Mouse (Mus musculus): ENCODE results near the gene Rsrc1. TPM values are rescaled to one million over a fixed set of nuclear protein-coding genes. Genes with fewer than 3 reads are reported as not detected.
"Not testable (repeated sequence)": the region's sequence is repeated elsewhere in the genome, so short reads cannot be mapped to it uniquely, and the experiment has no call there.

Rsrc1 gene
- polyA plus RNA-seq, 1 experiment from 2014 or later: 34.7 TPM

- H3K27me3 ChIP-seq: no peaks in the 10 kb centered on the region
- H3K4me3 ChIP-seq: no peak overlapping the region
- no peak overlapping the region for H3K27ac ChIP-seq
- H3K9ac ChIP-seq: no peak overlapping the region
- H3K36me3 ChIP-seq: no peaks in the 10 kb centered on the region; the same call in 1 of the 2 replicates
- no peaks in the 10 kb centered on the region for H3K4me1 ChIP-seq (replicated peaks)
- no peaks in the 10 kb centered on the region for H3K9me3 ChIP-seq
- WGBS: 96% methylated on average over 1 of the region's 1 CpGs
- ATAC-seq (ENCODE audit: low FRiP score): no peak
- no peak overlapping the region for H3K4me2 ChIP-seq
These were observed 165.1 kb downstream of the Rsrc1 start for GRCm38 (mm10) chr3:67146280-67146679.

DNA sequence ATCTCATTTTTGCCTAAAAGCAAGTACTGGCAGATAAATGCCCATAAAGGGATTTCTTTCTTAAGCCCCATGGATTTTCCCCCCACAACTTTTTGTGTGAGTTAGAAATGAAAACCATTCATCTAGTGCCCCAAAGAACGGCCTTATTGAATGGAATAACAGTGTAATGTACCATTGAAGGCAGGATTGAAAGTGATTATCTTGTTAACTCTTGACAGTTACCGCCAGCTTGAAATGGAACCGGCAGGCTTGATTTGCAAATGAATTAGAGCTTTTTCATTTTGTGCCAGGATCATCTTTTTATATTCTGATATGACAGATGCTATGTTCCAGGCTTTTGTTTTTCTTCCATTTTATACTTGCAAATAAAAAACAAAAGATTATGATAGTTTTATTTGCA lies 166.1 kb downstream of the Rsrc1 start:
- no peak for ATAC-seq (ENCODE audit: low FRiP score)
- 23% methylated on average over 3 of the region's 3 CpGs for WGBS

DNA sequence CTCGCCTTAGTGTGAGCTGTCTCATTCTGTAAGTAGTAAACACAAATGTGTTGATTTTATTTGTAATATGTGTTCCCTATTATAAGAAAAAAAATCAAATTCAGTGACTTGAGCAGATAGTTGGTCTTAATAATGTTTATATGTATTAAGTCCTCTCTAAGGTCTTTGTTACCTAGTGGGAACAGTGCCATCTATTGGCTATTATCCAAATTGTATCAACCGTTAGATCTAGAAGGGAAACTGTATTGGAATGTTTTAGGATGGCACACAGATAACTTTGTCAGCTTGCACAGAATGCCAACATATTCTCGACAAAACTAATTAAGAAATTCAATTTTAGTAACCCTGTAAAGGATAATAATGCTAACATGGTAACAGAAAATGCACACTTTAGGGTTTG lies 216.0 kb downstream of the Rsrc1 start:
- Histone ChIP-seq H3K4me2 (no peak overlapping the region), H3K27me3 (no peaks in the 10 kb centered on the region), H3K4me3 (no peak overlapping the region), H3K4me1 (replicated peaks) (no peaks in the 10 kb centered on the region), H3K27ac (no peak overlapping the region), H3K9me3 (no peaks in the 10 kb centered on the region), H3K36me3 (no peaks in the 10 kb centered on the region), H3K9ac (no peak overlapping the region)
- WGBS: 39% methylated on average over 3 of the region's 3 CpGs
- ATAC-seq (ENCODE audit: low FRiP score): no peak

More for the DNA sequence above, 166.1 kb downstream of the Rsrc1 start:
- Histone ChIP-seq H3K4me1 (replicated peaks) (no peaks in the 10 kb centered on the region), H3K27ac (no peak overlapping the region), H3K4me2 (no peak overlapping the region), H3K9me3 (no peaks in the 10 kb centered on the region), H3K36me3 (no peaks in the 10 kb centered on the region; the same call in 1 of the 2 replicates), H3K9ac (no peak overlapping the region), H3K4me3 (no peak overlapping the region), H3K27me3 (no peaks in the 10 kb centered on the region)

- no peak for ATAC-seq (ENCODE audit: low FRiP score)
- Histone ChIP-seq H3K9ac (no peak overlapping the region), H3K9me3 (no peaks in the 10 kb centered on the region), H3K4me1 (replicated peaks) (no peaks in the 10 kb centered on the region), H3K4me3 (no peak overlapping the region), H3K4me2 (no peak overlapping the region), H3K27me3 (no peaks in the 10 kb centered on the region), H3K27ac (no peak overlapping the region), H3K36me3 (no peaks in the 10 kb centered on the region)
- WGBS: 80% methylated on average over 1 of the region's 1 CpGs
These were observed 231.9 kb downstream of the Rsrc1 start for GRCm38 (mm10) chr3:67213047-67213457.

GRCm38 (mm10) chr3:67232617-67233241 lies 251.5 kb downstream of the Rsrc1 start:
- Histone ChIP-seq H3K4me1 (replicated peaks) (0 out of 2 replicates have a peak, but pooled peaks cover 3% of the 10 kb centered on the region), H3K9ac (no peak overlapping the region), H3K27me3 (no peaks in the 10 kb centered on the region), H3K27ac (no peak overlapping the region), H3K4me3 (no peak overlapping the region), H3K4me2 (no peak overlapping the region), H3K36me3 (no peaks in the 10 kb centered on the region), H3K9me3 (no peaks in the 10 kb centered on the region)
- ATAC-seq (ENCODE audit: low FRiP score): no peak
- whole genome bisulfite sequencing: 43% methylated on average over 3 of the region's 3 CpGs

DNA sequence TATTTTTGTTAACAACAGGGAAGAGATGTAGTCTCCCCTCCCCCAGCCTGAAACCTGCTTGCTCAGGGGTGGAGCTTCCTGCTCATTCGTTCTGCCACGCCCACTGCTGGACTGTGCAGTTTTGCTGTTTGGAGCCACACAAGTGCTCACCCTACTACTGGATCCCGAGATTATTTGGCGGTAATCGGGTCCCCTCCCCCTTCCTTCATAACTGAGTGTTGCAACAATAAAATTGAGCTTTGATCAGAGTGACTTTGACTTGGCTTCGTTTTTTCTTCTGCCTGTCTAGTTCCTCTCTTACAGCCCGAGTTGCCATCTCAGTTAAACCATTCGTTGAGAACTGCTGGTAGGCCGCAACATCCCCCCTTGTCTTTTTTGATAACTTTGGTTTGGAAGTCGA lies 261.3 kb downstream of the Rsrc1 start:
- H3K4me1 ChIP-seq (replicated peaks); H3K4me3 ChIP-seq; H3K27me3 ChIP-seq; ATAC-seq (ENCODE audit: low FRiP score); H3K4me2 ChIP-seq; H3K9ac ChIP-seq; H3K36me3 ChIP-seq; H3K9me3 ChIP-seq; H3K27ac ChIP-seq: not testable (repeated sequence)
- WGBS: 91% methylated on average over 10 of the region's 10 CpGs

GRCm38 (mm10) chr3:67267448-67267847 lies 286.3 kb downstream of the Rsrc1 start:
- no peak for ATAC-seq (ENCODE audit: low FRiP score)
- no peaks in the 10 kb centered on the region for H3K4me1 ChIP-seq (replicated peaks)

DNA sequence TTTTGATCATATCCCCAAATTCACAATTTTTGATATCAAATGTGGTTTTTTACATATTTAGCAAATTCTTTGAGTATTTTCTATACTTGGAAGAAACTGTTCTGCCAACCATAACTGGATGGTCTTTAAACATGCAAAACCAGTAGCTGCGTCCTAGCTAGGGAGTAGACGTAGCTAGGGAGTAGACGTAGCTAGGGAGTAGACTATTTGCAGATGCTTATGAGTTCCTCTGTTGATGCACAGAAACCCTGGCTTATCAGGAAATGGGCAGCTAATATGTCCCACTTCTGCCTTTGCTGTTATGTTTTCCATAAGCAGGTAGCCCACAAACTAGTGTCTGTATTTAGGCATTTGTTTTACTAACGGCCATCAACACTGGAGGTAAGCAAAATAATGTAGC lies 298.6 kb downstream of the Rsrc1 start:
- no peaks in the 10 kb centered on the region for H3K36me3 ChIP-seq
- 0 out of 2 replicates have a peak, but pooled peaks cover 2% of the 10 kb centered on the region for H3K4me1 ChIP-seq (replicated peaks)

More at GRCm38 (mm10) chr3:67267448-67267847, 286.3 kb downstream of the Rsrc1 start:
- H3K4me3 ChIP-seq: no peak overlapping the region
- no peaks in the 10 kb centered on the region for H3K36me3 ChIP-seq
- H3K9me3 ChIP-seq: no peaks in the 10 kb centered on the region
- WGBS: 68% methylated on average over 3 of the region's 3 CpGs
- H3K27ac ChIP-seq: no peak overlapping the region
- no peak overlapping the region for H3K9ac ChIP-seq
- no peak overlapping the region for H3K4me2 ChIP-seq
- H3K27me3 ChIP-seq: no peaks in the 10 kb centered on the region

GRCm38 (mm10) chr3:67280247-67280646 lies 299.1 kb downstream of the Rsrc1 start:
- no peak overlapping the region for H3K4me3 ChIP-seq
- no peak overlapping the region for H3K9ac ChIP-seq
- 0 out of 2 replicates have a peak, but pooled peaks cover 5% of the 10 kb centered on the region for H3K4me1 ChIP-seq (replicated peaks)
- WGBS: 84% methylated on average over 3 of the region's 3 CpGs
- no peaks in the 10 kb centered on the region for H3K9me3 ChIP-seq
- no peak for ATAC-seq (ENCODE audit: low FRiP score)
- H3K36me3 ChIP-seq: no peaks in the 10 kb centered on the region
- H3K4me2 ChIP-seq: no peak overlapping the region
- no peaks in the 10 kb centered on the region for H3K27me3 ChIP-seq
- no peak overlapping the region for H3K27ac ChIP-seq

More for the DNA sequence above, 298.6 kb downstream of the Rsrc1 start:
- H3K9me3 ChIP-seq: no peaks in the 10 kb centered on the region
- no peak overlapping the region for H3K27ac ChIP-seq
- no peaks in the 10 kb centered on the region for H3K27me3 ChIP-seq
- ATAC-seq (ENCODE audit: low FRiP score): no peak
- H3K9ac ChIP-seq: no peak overlapping the region
- H3K4me2 ChIP-seq: no peak overlapping the region
- no peak overlapping the region for H3K4me3 ChIP-seq
- 91% methylated on average over 4 of the region's 4 CpGs for WGBS

DNA sequence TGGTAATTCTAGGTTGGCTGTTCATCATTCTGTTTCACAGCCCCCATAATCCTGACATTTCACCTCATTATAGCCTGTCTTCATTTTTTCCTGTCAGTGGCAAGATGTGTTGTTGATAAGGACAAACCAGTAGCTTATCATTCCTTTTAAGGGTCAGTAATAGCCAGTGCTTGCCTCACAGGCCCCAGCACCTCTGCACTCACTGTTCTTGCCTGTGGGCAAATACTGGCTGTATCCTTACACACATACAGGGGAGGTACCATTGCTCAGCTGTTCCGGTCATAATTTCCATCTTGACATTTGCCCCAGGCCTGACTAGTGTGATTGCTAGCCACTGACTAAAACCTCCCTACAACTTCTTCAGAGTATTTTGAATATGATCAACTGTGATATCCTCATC lies 302.8 kb downstream of the Rsrc1 start:
- Histone ChIP-seq H3K9me3 (no peaks in the 10 kb centered on the region), H3K9ac (no peak overlapping the region), H3K27ac (no peak overlapping the region), H3K36me3 (no peaks in the 10 kb centered on the region), H3K4me2 (no peak overlapping the region), H3K4me1 (replicated peaks) (0 out of 2 replicates have a peak, but pooled peaks cover 5% of the 10 kb centered on the region), H3K4me3 (no peak overlapping the region), H3K27me3 (no peaks in the 10 kb centered on the region)
- WGBS: 71% methylated on average over 1 of the region's 1 CpGs
- no peak for ATAC-seq (ENCODE audit: low FRiP score)

- H3K4me3 ChIP-seq: no peak overlapping the region
- no peaks in the 10 kb centered on the region for H3K27me3 ChIP-seq
- no peak for ATAC-seq (ENCODE audit: low FRiP score)
- no peak overlapping the region for H3K27ac ChIP-seq
- H3K4me1 ChIP-seq (replicated peaks): 0 out of 2 replicates have a peak, but pooled peaks cover 5% of the 10 kb centered on the region
- no peak overlapping the region for H3K4me2 ChIP-seq
- H3K9me3 ChIP-seq: no peaks in the 10 kb centered on the region
- no peak overlapping the region for H3K9ac ChIP-seq
- no peaks in the 10 kb centered on the region for H3K36me3 ChIP-seq
- WGBS: 61% methylated on average over 4 of the region's 4 CpGs
These were observed 303.7 kb downstream of the Rsrc1 start for GRCm38 (mm10) chr3:67284848-67285247.

- H3K9me3 ChIP-seq: no peaks in the 10 kb centered on the region
- no peaks in the 10 kb centered on the region for H3K27me3 ChIP-seq
- no peak overlapping the region for H3K9ac ChIP-seq
- no peak overlapping the region for H3K27ac ChIP-seq
- 62% methylated on average over 7 of the region's 7 CpGs for WGBS
- H3K4me1 ChIP-seq (replicated peaks): 0 out of 2 replicates have a peak, but pooled peaks cover 5% of the 10 kb centered on the region
- ATAC-seq (ENCODE audit: low FRiP score): no peak
- no peak overlapping the region for H3K4me3 ChIP-seq
- H3K4me2 ChIP-seq: no peak overlapping the region
- H3K36me3 ChIP-seq: no peaks in the 10 kb centered on the region
These were observed 307.5 kb downstream of the Rsrc1 start for GRCm38 (mm10) chr3:67288664-67289063.

DNA sequence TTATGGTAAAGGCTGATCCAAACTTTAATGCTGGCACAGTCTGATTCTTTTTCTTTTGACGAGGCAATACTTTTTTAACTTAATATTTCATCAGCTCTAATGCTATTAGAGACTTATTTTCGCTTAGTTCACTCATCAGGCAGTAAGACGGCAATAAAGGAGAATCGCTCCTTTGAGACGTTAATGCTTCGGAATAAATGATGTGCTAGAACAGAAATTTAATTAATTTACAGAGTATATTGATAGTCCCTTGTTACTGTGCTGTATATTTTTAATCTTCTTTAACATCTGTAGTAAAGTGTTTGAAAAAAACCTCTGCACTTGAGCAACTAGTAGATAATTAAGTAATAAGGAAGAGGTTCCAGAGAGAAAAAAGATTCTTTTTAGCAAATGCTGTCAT lies 308.3 kb downstream of the Rsrc1 start:
- no peaks in the 10 kb centered on the region for H3K9me3 ChIP-seq
- H3K27ac ChIP-seq: no peak overlapping the region
- no peak overlapping the region for H3K4me3 ChIP-seq
- no peak overlapping the region for H3K4me2 ChIP-seq
- WGBS: 68% methylated on average over 6 of the region's 6 CpGs
- H3K9ac ChIP-seq: no peak overlapping the region
- no peaks in the 10 kb centered on the region for H3K27me3 ChIP-seq
- no peaks in the 10 kb centered on the region for H3K36me3 ChIP-seq
- 0 out of 2 replicates have a peak, but pooled peaks cover 5% of the 10 kb centered on the region for H3K4me1 ChIP-seq (replicated peaks)
- ATAC-seq (ENCODE audit: low FRiP score): no peak
